Mouse (Mus musculus) midbrain, embryonic 15.5 days (tissue): ENCODE data around the gene Inhbc. TPM values are rescaled to one million over a fixed set of nuclear protein-coding genes. Genes with fewer than 3 reads are reported as not detected.
A peak's percentile ranks its signal among the peaks of the same experiment; 100 is the strongest.

Source experiments
- ATAC-seq: fragments of 200-750 bp; cut with Nextera tagmentation; replicated peaks from 2 replicates; pipeline ENCODE4 v1.8.0; 2017; ENCODE audit warnings: moderate TSS enrichment
- H3K27ac ChIP-seq: fragments of 300-500 bp; sonication (generic); 2 replicates; pipeline ENCODE4 v1.5.1; 2015; ENCODE audit warnings: mild to moderate bottlenecking, inconsistent platforms
- H3K27me3 ChIP-seq: fragments of 300-500 bp; sonication (generic); replicated peaks from 2 replicates; pipeline ENCODE4 v1.6.1; 2015; ENCODE audit warnings: inconsistent platforms
- H3K36me3 ChIP-seq: fragments of 300-500 bp; sonication (generic); replicated peaks from 2 replicates; pipeline ENCODE4 v1.6.1; 2015; ENCODE audit warnings: inconsistent platforms
- H3K4me1 ChIP-seq: fragments of 300-500 bp; sonication (generic); 2 replicates; pipeline ENCODE4 v1.6.1; 2015; ENCODE audit warnings: inconsistent platforms
- H3K4me2 ChIP-seq: fragments of 300-500 bp; sonication (generic); 2 replicates; pipeline ENCODE4 v1.6.1; 2015; ENCODE audit warnings: inconsistent platforms, mild to moderate bottlenecking, moderate library complexity
- H3K4me3 ChIP-seq: fragments of 300-500 bp; sonication (generic); 2 replicates; pipeline ENCODE4 v1.5.1; 2015; ENCODE audit warnings: mild to moderate bottlenecking, inconsistent platforms
- H3K9ac ChIP-seq: fragments of 300-500 bp; sonication (generic); 2 replicates; pipeline ENCODE4 v1.6.1; 2015; ENCODE audit warnings: mild to moderate bottlenecking, inconsistent platforms
- H3K9me3 ChIP-seq: fragments of 300-500 bp; sonication (generic); 2 replicates; pipeline ENCODE4 v1.6.1; 2016; ENCODE audit warnings: inconsistent platforms
- WGBS: fragments of 180-500 bp; shearing (Covaris S2); methylation state at CpG from one replicate; pipeline ENCODE4 v1.1.7; 2015; ENCODE audit warnings: mixed read lengths; 5-methylcytosine and 5-hydroxymethylcytosine counted together
- polyA plus RNA-seq: library from polyadenylated mRNA; unstranded; fragments of >200 nt; fragmentation: Nextera tagmentation; extraction: Ambion mirVana; gene quantifications from 2 replicates; pipeline ENCODE4 v1.2.1, GENCODE M21; 2015

Inhbc gene
- polyA plus RNA-seq, 1 experiment from 2014 or later = not detected

DNA sequence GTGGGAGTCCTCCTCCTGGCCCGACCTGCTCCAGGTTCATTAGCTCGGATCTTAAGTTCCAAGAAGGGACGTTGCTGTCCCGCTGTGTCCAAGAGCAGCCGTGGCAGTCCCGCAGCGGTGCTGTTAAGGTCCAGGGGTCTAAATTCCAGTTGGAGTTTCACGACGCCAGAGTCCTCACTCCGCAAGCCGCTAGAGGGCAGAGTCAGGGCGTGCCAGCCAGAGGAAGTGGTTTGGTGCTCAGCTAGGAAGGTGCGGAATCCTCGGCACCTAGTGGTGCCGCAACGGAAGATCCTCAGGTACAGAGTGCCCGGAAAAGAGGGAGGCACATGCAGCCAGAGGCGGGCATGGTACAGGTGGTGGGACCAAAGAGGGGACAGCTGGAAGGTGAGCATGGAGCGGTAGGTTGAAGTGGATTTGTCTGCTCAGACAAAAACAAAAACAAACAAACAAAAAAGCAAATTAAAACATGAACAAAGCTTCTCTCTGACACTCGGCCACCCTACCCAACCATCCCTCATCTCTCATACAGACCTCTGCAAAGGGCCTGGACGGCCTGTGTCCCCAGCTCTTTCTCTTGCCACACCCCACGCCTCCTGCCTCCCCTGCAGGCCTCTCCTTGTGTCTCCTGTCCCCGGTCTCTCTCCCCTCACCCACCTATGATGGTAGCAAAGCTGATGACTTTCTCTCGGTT lies 19.5 kb downstream of the Inhbc start:
- Histone ChIP-seq H3K27ac (no peak overlapping the region), H3K4me3 (peak overlapping the region; percentile 16; the same call in 1 of the 2 replicates), H3K4me1 (peaks cover 5% of the 10 kb centered on the region; the same call in 1 of the 2 replicates), H3K27me3 (no peaks in the 10 kb centered on the region), H3K4me2 (peak overlapping the region; percentile 42), H3K9me3 (no peaks in the 10 kb centered on the region), H3K36me3 (no peaks in the 10 kb centered on the region), H3K9ac (no peak overlapping the region)
- peak; percentile 69 for ATAC-seq
- WGBS = 10% methylated on average over 24 of the region's 24 CpGs

DNA sequence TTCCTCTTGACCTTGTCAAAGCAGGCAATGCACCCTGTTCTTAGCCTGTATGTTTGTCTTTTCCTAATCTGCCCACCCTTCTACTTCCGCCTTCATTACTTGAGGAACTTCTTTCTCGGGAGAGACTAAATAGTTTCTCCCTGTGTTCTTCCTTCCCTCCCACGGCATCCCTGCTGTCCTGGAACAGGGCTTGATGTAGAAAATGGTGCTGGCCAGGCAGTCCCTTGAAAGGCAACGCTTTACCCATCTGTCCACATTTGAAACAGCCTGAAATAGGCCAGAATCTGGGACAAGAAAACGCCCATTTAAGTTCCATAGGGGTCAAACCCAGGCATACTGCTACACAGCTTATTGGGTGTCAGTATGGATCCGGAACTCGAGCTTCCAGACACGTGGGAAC lies 20.4 kb downstream of the Inhbc start:
- H3K4me2 ChIP-seq = no peak overlapping the region
- 81% methylated on average over 8 of the region's 8 CpGs for WGBS
- ATAC-seq = no peak
- no peaks in the 10 kb centered on the region for H3K9me3 ChIP-seq
- no peaks in the 10 kb centered on the region for H3K27me3 ChIP-seq
- no peak overlapping the region for H3K27ac ChIP-seq
- H3K4me1 ChIP-seq = peaks cover 5% of the 10 kb centered on the region; the same call in 1 of the 2 replicates
- no peaks in the 10 kb centered on the region for H3K36me3 ChIP-seq
- H3K9ac ChIP-seq = no peak overlapping the region
- H3K4me3 ChIP-seq = no peak overlapping the region

DNA sequence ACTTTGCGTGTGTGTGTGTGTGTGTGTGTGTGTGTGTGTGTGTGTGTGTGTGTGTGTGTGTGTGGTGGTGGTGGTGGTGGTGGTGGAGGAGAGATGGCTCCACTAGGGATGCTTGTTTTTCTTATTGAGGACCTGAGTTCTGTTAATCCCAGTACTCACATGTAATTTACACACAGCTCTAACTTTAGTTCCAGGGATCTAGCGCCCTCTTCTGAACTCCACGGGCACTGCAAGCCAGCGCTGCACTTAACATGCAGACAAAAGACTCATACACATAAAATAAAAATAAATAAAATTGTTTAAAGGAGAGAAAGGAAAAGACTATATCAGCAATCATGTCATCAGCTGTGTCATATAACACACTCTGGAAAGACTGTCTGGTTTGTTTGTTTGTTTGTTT lies 21.3 kb downstream of the Inhbc start:
- Histone ChIP-seq H3K4me3 (no peak overlapping the region), H3K9me3 (no peaks in the 10 kb centered on the region), H3K36me3 (no peaks in the 10 kb centered on the region), H3K4me2 (no peak overlapping the region), H3K4me1 (peaks cover 5% of the 10 kb centered on the region; the same call in 1 of the 2 replicates), H3K27ac (no peak overlapping the region), H3K9ac (no peak overlapping the region), H3K27me3 (no peaks in the 10 kb centered on the region)
- WGBS = 72% methylated on average over 4 of the region's 4 CpGs
- ATAC-seq = no peak

DNA sequence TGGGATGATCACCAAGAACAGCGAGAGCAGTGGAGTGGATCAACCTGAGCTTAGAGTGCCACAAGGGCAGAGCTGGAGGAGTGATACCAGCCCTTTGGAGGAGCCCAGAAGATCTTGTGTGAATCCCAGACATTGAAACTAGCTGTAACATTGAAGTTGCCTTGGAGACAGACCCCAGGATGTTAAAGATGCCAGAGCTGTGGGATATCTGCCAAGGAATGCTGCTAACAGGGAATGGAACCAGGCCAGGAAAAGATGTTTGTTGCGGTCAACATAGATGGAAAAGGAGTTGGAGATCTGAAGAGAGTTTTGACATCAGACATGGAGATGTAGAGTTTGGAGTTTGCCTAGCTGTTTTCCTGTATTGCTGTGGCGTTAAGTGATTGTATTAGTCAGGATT lies 24.1 kb downstream of the Inhbc start:
- Histone ChIP-seq H3K4me2 (no peak overlapping the region), H3K9me3 (no peaks in the 10 kb centered on the region), H3K9ac (no peak overlapping the region), H3K36me3 (no peaks in the 10 kb centered on the region), H3K27me3 (peaks cover 13% of the 10 kb centered on the region), H3K4me1 (peaks cover 20% of the 10 kb centered on the region), H3K27ac (no peak overlapping the region), H3K4me3 (no peak overlapping the region)
- ATAC-seq = no peak
- 87% methylated on average over 3 of the region's 3 CpGs for WGBS

DNA sequence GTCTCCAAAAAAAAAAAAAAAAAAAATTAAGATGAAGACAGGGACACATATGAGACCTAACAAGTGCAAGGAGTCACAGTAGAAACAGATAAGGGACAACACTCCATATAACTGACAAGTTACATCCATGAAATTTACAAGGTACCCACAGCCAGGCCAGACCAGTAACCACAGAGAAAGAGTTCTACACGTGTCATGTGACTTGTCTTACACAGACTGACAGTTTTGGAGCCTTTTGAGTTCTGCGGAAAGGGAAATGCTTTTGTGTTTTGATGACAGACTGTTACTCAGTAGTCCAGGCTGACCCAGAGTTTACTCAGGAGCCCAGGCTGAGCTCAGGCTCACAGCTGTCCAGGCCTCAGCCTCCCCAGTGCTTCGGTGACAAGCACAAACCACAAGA lies 27.2 kb downstream of the Inhbc start:
- no peak overlapping the region for H3K4me2 ChIP-seq
- H3K27ac ChIP-seq = no peak overlapping the region
- H3K4me1 ChIP-seq = peaks cover 37% of the 10 kb centered on the region
- WGBS = 73% methylated on average over 3 of the region's 3 CpGs
- no peak overlapping the region for H3K4me3 ChIP-seq
- no peaks in the 10 kb centered on the region for H3K36me3 ChIP-seq
- no peak for ATAC-seq
- peaks cover 32% of the 10 kb centered on the region for H3K27me3 ChIP-seq
- no peak overlapping the region for H3K9ac ChIP-seq
- H3K9me3 ChIP-seq = no peaks in the 10 kb centered on the region

DNA sequence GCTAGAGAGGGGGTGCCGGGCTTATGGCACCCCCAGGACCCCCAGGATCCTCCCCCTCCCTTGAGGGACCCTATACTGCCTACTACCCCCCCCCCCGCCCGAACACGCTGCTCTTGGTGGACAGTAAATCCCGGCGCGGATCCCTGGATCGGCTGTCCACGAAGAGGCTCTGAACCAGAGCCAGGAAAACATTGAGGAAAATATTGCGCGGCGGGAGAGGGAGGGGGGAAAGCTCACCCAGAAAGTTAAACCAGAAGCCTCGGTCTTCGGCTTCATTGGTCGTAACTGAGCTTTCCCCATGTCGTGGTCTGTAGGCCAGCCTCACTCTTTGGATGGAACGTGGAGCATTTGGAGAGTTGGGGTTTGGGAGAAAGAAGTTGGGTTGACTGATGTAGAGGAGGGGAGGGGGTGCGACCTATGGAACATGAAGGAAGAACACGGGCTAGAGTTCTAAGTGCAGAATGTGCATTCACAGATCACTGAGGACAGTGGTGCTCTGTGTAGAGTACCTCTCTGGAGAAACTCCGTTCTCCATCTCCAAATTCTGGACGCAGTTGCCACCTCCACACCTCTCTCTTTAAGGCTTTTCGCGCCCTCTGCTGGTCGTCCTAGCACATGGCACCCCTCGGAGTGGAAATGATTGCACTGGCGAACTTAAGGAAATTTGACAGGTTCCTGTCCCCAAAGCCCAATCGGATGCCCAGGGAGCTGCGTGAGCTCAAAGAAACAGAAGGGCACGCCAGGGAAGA lies 28.2 kb downstream of the Inhbc start, which contains the start of gene Gli1:
TSS of gene Gli1 (minus strand) at position 84 of the 749 bp plus-strand sequence.
- under 1% methylated on average over 29 of the region's 29 CpGs for WGBS
- peak within 1 kb of the TSS; percentile 24 for H3K4me3 ChIP-seq
- H3K27ac ChIP-seq = no peak within 1 kb of the TSS
- no peaks in the 10 kb centered on the region for H3K36me3 ChIP-seq
- no peak within 1 kb of the TSS for H3K9ac ChIP-seq
- peaks cover 32% of the 10 kb centered on the region for H3K27me3 ChIP-seq
- ATAC-seq = 0 out of 2 replicates have a peak, but pooled peaks have one; percentile 18
- H3K9me3 ChIP-seq = no peaks in the 10 kb centered on the region
- H3K4me2 ChIP-seq = peak within 1 kb of the TSS; percentile 49
- peaks cover 37% of the 10 kb centered on the region for H3K4me1 ChIP-seq

DNA sequence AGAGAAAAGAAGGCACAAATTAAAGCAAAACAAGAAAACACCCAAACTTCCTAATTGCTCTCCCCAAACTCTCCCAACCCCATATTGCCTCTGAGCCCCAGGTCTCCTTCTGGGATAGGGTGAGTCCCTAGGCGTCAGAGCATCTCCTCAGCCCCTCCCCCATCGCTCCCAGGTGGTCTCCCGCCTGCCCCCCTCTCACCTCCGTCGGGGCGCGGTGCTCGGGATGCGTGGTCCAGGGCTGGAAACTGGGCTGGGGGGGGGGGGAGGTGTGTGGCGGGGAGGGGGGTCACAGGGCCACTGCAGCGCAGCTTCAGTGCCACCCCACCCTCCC lies 28.9 kb downstream of the Inhbc start:
- peak overlapping the region; percentile 49 for H3K4me2 ChIP-seq
- no peaks in the 10 kb centered on the region for H3K36me3 ChIP-seq
- no peak for ATAC-seq
- 0% methylated on average over 9 of the region's 11 CpGs for WGBS
- H3K4me1 ChIP-seq = peaks cover 37% of the 10 kb centered on the region
- no peak overlapping the region for H3K9ac ChIP-seq
- no peak overlapping the region for H3K27ac ChIP-seq
- H3K9me3 ChIP-seq = no peaks in the 10 kb centered on the region
- H3K27me3 ChIP-seq = peaks cover 32% of the 10 kb centered on the region
- H3K4me3 ChIP-seq = peak overlapping the region; percentile 24

DNA sequence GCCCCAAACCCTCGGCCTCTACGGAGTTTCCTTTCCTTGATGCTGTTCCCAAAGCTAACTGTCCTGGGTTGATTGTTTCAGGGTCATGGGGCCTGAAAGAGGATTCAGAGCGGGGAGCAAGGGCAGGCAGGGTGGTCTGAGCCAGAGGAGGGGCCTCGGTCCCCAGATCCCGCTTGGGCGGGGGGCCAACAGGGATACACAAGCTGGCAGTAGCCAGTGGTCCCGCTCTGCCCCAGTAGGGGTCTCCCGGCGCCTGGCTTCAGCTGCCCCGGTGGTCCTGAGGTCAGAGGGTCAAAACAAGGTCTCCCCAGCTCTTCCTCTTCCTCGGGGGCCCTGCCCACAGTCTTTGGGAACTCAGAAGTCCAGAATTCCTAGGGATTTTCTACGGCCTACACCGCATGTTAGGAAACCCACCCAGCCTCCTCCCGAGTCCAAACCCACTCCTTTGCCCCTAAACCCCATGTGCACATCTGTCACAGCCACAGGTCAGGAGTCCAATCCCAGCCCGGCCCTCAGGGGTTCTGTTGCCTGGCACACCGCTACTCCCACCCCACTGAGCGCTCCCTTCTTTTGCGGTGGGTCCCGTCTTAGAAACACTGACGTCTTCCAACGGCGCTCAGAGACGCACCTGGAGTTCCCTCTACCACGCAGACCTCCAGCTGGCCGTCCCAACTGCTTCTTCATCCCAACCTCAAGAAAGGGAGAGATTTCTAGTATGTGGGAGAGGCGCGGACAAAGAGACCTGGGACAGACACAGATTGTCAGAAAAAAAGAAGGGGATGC lies 29.5 kb downstream of the Inhbc start:
- ATAC-seq = no peak
- peak overlapping the region; percentile 49 for H3K4me2 ChIP-seq
- H3K9ac ChIP-seq = no peak overlapping the region
- H3K27me3 ChIP-seq = peaks cover 32% of the 10 kb centered on the region
- H3K36me3 ChIP-seq = no peaks in the 10 kb centered on the region
- WGBS = under 1% methylated on average over 27 of the region's 27 CpGs
- H3K4me3 ChIP-seq = peak overlapping the region; percentile 24
- H3K4me1 ChIP-seq = peaks cover 37% of the 10 kb centered on the region
- H3K9me3 ChIP-seq = no peaks in the 10 kb centered on the region
- no peak overlapping the region for H3K27ac ChIP-seq

DNA sequence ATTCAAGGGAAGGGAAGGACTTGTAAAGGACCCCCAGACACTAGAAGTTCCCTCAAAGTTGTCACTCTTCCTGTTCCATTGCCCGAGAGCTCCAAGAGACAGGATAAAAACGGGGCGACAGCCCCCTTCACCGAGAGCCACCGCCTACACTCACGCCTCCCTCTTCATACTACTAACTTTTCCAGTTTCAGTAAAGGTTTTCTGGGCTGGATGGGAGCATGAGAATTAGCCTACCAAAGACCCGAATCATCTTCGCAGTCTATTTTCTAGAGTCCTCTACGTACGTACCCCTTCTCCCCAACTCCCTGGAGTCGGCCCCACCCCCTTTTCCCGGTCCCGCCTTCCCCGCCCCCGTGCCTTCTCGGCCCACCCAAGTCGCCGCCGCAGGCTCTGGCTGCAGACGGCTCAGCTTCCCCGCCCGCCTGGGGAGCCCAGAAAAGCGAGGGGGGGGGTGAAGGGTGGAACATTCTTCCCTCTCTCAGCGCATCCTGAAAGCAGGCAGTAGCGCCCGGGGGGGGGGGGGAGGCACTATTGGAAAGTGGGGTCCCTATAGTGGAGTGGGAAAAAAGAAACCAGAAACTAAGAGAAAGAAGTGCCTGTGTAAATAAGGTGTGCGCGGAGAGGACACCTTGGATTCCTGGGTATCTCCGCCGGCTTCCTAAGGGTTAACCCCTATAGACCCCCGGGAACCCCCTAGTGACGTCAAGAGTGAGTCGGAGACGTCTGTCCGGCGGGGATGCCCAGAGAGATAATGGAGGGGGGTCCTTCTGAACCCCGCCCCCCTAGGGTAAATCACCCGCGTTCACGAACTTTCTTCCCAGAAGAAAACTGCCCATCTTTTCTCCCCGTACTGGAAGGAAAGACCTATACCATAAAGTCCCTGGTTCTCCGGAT lies 30.3 kb downstream of the Inhbc start:
- no peak overlapping the region for H3K27ac ChIP-seq

DNA sequence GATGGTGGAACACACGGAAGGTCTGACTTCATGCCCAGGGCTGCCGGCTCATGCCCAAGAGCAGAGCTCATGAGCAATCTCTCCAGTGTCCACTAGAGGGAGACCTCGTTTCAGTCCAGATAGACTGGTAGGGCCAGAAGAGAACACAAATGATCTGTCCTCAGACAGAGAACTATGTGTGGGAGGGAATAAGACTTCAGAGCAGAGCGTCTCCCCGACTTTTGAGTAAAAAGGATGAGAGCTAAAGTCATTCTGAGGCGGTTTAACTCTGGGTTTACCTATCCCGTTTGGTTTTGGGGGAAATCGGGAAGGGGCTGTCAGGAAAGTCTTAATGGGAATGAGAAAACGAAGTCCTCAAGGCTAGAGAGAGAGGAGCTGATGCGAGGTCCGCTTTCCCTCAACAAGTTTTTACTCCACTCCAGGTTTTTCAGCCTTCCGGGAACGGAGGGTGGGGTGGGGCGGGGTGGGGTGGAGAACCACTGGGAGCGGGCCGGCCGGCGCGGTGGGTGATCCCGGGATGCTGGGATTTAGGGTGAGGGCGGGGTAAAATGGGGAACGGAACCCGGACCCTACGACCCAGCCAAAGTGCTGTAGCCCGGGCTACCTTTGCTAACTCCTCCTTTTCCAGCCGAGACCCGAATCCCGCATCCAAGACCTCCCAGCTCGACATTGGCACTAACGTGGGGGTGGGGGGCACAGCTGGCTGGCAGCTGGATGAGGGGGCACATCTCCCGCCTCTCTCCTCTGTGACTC lies 31.1 kb downstream of the Inhbc start:
- Histone ChIP-seq H3K4me2 (peak overlapping the region; percentile 49), H3K9ac (0 out of 2 replicates have a peak overlapping the region, but pooled peaks have one; percentile 3), H3K27ac (0 out of 2 replicates have a peak overlapping the region, but pooled peaks have one; percentile 15), H3K4me3 (peak overlapping the region; percentile 24), H3K9me3 (no peaks in the 10 kb centered on the region), H3K36me3 (no peaks in the 10 kb centered on the region), H3K4me1 (peaks cover 37% of the 10 kb centered on the region), H3K27me3 (peaks cover 32% of the 10 kb centered on the region)
- peak; percentile 81 for ATAC-seq
- 0% methylated on average over 31 of the region's 31 CpGs for WGBS

More for the DNA sequence above, 30.3 kb downstream of the Inhbc start:
- H3K9ac ChIP-seq = peak overlapping the region; percentile 3; the same call in 1 of the 2 replicates
- peaks cover 37% of the 10 kb centered on the region for H3K4me1 ChIP-seq
- H3K4me3 ChIP-seq = peak overlapping the region; percentile 24
- peaks cover 32% of the 10 kb centered on the region for H3K27me3 ChIP-seq
- under 1% methylated on average over 39 of the region's 42 CpGs for WGBS
- H3K9me3 ChIP-seq = no peaks in the 10 kb centered on the region
- peak; percentile 41 for ATAC-seq
- no peaks in the 10 kb centered on the region for H3K36me3 ChIP-seq
- peak overlapping the region; percentile 49 for H3K4me2 ChIP-seq
